Mouse (Mus musculus) C2C12 (cell line): ENCODE data around the gene 2310033P09Rik. TPM values are rescaled to one million over a fixed set of nuclear protein-coding genes. Genes with fewer than 3 reads are reported as not detected.

Source experiments
- H3K27me3 ChIP-seq: one replicate; pipeline ENCODE4 v1.6.1; 2011; ENCODE audit not compliant: control insufficient read depth, insufficient read depth, insufficient read length
- H3K36me3 ChIP-seq: one replicate; pipeline ENCODE4 v1.6.1; 2011; ENCODE audit not compliant: control insufficient read depth, insufficient read depth
- H3K4me3 ChIP-seq: one replicate; pipeline ENCODE4 v1.5.1; 2011; ENCODE audit warnings: mild to moderate bottlenecking, control low read depth; ENCODE audit not compliant: poor library complexity, insufficient read depth, severe bottlenecking
- H3K79me2 ChIP-seq: one replicate; pipeline ENCODE4 v1.6.1; 2011; ENCODE audit not compliant: control insufficient read depth, insufficient read depth
- H3K79me3 ChIP-seq: one replicate; pipeline ENCODE4 v1.6.1; 2011; ENCODE audit warnings: low read depth, control low read depth
- H3ac ChIP-seq: one replicate; pipeline ENCODE3; 2011; ENCODE audit warnings: low read depth; ENCODE audit not compliant: control insufficient read depth, insufficient read length
- CEBPB ChIP-seq: IDR thresholded peaks from one replicate; pipeline ENCODE4 v1.6.1; 2011; ENCODE audit warnings: low read depth, mild to moderate bottlenecking, control low read depth, moderate library complexity
- CTCF ChIP-seq: IDR thresholded peaks from one replicate; pipeline ENCODE4 v1.5.1; 2011; ENCODE audit not compliant: control insufficient read depth, insufficient read depth, insufficient read length
- FOSL1 ChIP-seq: IDR thresholded peaks from one replicate; pipeline ENCODE4 v1.8.0; 2011; ENCODE audit warnings: mild to moderate bottlenecking, low read length; ENCODE audit not compliant: poor library complexity, insufficient read depth, severe bottlenecking
- MAX ChIP-seq: IDR thresholded peaks from one replicate; pipeline ENCODE4 v1.6.1; 2011; ENCODE audit warnings: mild to moderate bottlenecking, control low read depth
- MYOD1 ChIP-seq: IDR thresholded peaks from one replicate; pipeline ENCODE4 v1.6.1; 2011; ENCODE audit warnings: low read depth; ENCODE audit not compliant: control insufficient read depth, insufficient read length
- MYOG ChIP-seq: IDR thresholded peaks from one replicate; pipeline ENCODE4 v1.6.1; 2011; ENCODE audit not compliant: control insufficient read depth, insufficient read length; ENCODE audit errors: extremely low read depth
- USF1 ChIP-seq: IDR thresholded peaks from one replicate; pipeline ENCODE4 v1.6.1; 2011; ENCODE audit warnings: low read depth, mild to moderate bottlenecking, control low read depth, moderate library complexity
- polyA plus RNA-seq: library from polyadenylated mRNA; unstranded; fragments of >200 nt; fragmentation: generic; extraction: Trizol; gene quantifications from one replicate; pipeline ENCODE4 v1.2.1, GENCODE M21; 2012; ENCODE audit warnings: missing spikeins

Gene 2310033P09Rik
- polyA plus RNA-seq, 1 experiment = 17.8 TPM

DNA sequence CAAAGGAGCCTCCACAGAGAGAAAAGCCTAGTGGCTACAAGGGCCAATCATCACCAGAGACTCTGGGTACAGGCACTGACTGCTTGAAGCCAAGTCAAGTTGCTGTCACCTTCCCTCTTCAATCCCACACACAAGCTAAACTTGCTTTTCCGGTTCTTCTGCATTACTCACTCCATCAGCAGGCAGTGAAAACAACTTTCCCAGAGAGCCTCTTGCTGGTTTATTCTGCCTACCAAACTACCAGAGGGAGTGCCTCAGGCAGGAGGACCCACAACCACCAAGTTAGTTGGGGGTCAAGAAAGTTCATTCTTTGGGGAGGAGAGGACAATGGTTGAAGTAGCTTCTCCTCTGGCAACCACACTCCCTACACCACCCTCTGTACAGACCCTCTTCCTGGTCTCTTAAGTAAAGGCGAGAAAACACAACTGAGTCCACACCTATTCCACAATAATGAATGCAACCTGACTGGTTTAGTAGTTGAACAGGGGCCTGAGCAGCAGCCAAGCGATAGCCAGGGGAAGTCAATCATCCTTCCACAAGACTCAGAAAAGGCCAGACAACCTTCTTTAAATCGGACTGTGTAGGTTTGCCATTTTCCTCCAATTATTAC lies 10.4 kb downstream of the 2310033P09Rik start:
- Histone ChIP-seq H3K79me2 (peaks cover 100% of the 10 kb centered on the region), H3K4me3 (no peak overlapping the region), H3K27me3 (no peaks in the 10 kb centered on the region), H3ac (no peak overlapping the region), H3K36me3 (peaks cover 97% of the 10 kb centered on the region), H3K79me3 (peaks cover 99% of the 10 kb centered on the region)
- no peak for TF ChIP-seq USF1
- TF ChIP-seq MYOD1 = no peak
- TF ChIP-seq CTCF = no peak
- no peak for TF ChIP-seq CEBPB
- TF ChIP-seq MAX = no peak
- TF ChIP-seq MYOG = no peak
- no peak for TF ChIP-seq FOSL1

DNA sequence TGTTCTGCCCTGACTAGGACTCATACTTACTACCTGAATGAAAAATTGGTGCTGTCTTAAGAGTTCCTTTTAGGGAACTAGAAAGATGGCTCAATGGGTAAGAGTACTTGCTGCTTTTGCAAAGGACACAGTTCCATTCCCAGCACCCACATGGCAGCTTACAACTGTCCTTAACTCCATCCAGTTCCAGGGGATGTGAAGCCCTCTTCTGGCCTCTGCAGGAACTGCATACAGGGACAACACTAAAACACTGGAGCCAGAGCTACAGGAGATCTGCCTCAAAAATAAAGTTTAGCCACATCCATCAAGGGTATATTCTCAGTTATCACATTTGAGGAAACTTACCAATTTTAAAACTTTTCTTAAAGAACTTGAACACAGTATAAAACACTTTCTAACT lies 10.9 kb downstream of the 2310033P09Rik start:
- Histone ChIP-seq H3K36me3 (peaks cover 97% of the 10 kb centered on the region), H3K27me3 (no peaks in the 10 kb centered on the region), H3ac (no peak overlapping the region), H3K79me3 (peaks cover 100% of the 10 kb centered on the region), H3K79me2 (peaks cover 100% of the 10 kb centered on the region), H3K4me3 (no peak overlapping the region)
- TF ChIP-seq FOSL1 (no peak), MYOD1 (no peak), MYOG (no peak), CTCF (no peak), USF1 (no peak), CEBPB (no peak), MAX (no peak)

DNA sequence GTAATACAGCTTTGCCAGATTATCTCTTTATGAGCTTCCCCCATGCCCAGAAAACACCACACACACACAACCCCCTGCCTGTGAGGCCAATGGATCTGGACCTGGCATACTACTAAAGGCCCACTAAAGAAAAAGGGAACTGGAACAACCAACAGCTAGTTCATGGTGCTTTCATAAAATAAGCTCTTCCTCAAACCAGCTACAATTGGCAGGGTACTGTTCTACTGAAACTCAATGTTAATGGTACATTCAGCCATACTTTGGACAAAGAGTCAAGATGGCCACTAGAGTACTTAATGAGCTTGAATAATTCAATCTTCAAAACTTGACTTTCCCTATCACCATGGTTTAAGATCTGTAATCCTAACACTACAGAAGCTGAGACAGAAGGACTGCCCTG lies 13.5 kb downstream of the 2310033P09Rik start:
- Histone ChIP-seq H3ac (no peak overlapping the region), H3K79me2 (peaks cover 100% of the 10 kb centered on the region), H3K36me3 (peaks cover 86% of the 10 kb centered on the region), H3K79me3 (peaks cover 100% of the 10 kb centered on the region), H3K4me3 (no peak overlapping the region), H3K27me3 (no peaks in the 10 kb centered on the region)
- TF ChIP-seq FOSL1 (no peak), MAX (no peak), USF1 (no peak), MYOG (no peak), CEBPB (no peak), CTCF (no peak), MYOD1 (no peak)

DNA sequence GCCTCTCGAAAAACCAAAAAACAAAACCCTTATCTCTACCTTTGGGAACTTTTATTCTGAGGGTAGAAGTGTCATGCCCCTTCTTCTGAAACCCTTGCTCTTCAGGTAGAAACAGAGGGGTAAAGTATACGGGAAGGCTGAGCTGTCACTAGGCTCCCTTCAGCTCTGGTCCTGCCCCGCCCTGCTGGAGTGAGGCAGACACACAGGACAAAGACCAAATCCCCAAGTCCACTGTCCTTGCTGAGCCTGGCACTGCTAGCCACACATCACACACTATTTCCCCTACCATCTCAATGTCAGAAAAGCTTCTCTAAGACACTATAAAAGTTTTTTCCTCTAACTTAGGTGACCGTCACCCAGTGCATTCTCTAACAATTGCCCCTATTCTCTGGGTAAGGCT lies 14.2 kb downstream of the 2310033P09Rik start:
- peaks cover 100% of the 10 kb centered on the region for H3K79me3 ChIP-seq
- TF ChIP-seq MAX = no peak
- TF ChIP-seq FOSL1 = no peak
- no peak for TF ChIP-seq CTCF
- TF ChIP-seq USF1 = no peak
- no peak for TF ChIP-seq MYOD1
- no peak for TF ChIP-seq CEBPB
- TF ChIP-seq MYOG = no peak
- peaks cover 100% of the 10 kb centered on the region for H3K79me2 ChIP-seq
- no peaks in the 10 kb centered on the region for H3K27me3 ChIP-seq
- H3ac ChIP-seq = no peak overlapping the region
- H3K4me3 ChIP-seq = no peak overlapping the region
- peaks cover 79% of the 10 kb centered on the region for H3K36me3 ChIP-seq

DNA sequence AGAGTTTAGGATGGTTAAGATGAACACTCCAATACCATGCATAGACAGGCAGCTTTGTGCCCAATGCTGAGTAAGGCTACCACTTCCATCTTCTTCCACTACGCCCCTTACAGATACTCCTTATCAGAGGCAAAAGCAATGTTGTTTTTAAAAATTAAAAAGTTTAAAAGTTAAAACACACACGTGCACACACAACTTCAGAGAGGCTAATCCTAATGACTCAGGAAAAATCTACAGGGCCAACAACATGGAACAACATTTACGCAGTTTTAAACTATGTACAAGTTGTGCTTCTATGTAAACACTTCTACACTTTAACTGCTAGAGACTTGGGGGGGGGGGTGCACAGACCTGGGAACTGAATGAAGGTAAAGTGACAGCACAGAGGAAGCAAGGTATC lies 15.9 kb downstream of the 2310033P09Rik start:
- H3K36me3 ChIP-seq = peaks cover 62% of the 10 kb centered on the region
- peaks cover 93% of the 10 kb centered on the region for H3K79me3 ChIP-seq
- TF ChIP-seq FOSL1 = no peak
- no peak overlapping the region for H3ac ChIP-seq
- H3K4me3 ChIP-seq = no peak overlapping the region
- H3K79me2 ChIP-seq = peaks cover 98% of the 10 kb centered on the region
- no peaks in the 10 kb centered on the region for H3K27me3 ChIP-seq

DNA sequence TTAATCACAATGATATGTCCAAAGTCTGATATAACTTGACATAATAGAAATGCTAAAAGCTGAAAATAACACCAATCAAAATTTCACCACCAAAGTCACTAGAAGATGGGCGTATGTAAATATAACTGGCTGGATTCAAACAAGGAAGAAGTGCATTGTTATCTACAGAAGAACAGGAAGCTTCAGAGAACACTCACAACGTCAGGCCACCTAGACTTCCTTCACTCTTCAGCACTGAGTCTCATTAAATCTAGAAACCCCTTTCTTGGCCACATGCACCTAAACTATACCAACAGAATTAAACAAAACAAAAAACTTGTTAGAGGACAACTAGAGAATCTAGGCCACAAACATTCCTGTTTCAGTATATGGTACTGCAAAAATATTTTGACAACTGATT lies 16.3 kb downstream of the 2310033P09Rik start:
- Histone ChIP-seq H3K4me3 (no peak overlapping the region), H3ac (no peak overlapping the region), H3K79me2 (peaks cover 96% of the 10 kb centered on the region), H3K36me3 (peaks cover 58% of the 10 kb centered on the region), H3K79me3 (peaks cover 89% of the 10 kb centered on the region), H3K27me3 (no peaks in the 10 kb centered on the region)
- TF ChIP-seq FOSL1 (no peak), USF1 (no peak), MYOG (no peak), CTCF (no peak), MYOD1 (no peak), MAX (no peak), CEBPB (no peak)
